Mouse (Mus musculus) kidney, adult 2 months (tissue): ENCODE data around the gene Bloc1s6.

Source experiments
- CTCF ChIP-seq: fragments of 200-500 bp; conservative IDR thresholded peaks from 2 replicates; pipeline ENCODE4 v1.5.1; 2011; ENCODE audit warnings: low read depth, mild to moderate bottlenecking, control low read depth, low read length, moderate library complexity, mixed read lengths; ENCODE audit not compliant: insufficient read depth, insufficient read length
- POLR2A ChIP-seq: fragments of 200-500 bp; IDR thresholded peaks from one replicate; pipeline ENCODE4 v1.6.1; 2011; ENCODE audit warnings: low read depth, low read length, control low read depth

GRCm38 (mm10) chr2:122701871-122702180 lies 36.5 kb upstream of the Bloc1s6 start:
- TF ChIP-seq CTCF (no peak), POLR2A (no peak)
